Mouse (Mus musculus): Measurements from ENCODE around the gene Aldoart1. TPM values are rescaled to one million over a fixed set of nuclear protein-coding genes. Genes with fewer than 3 reads are reported as not detected.

Aldoart1 gene
- not detected for polyA plus RNA-seq (2014; fragmentation: Illumina TruSeq; extraction: RNeasy Lipid Tissue Mini Kit (QIAGEN cat#74804); ENCODE audit: insufficient read depth, low read depth, low replicate concordance)

GRCm38 (mm10) chr4:72852534-72852933 is at the start of gene Aldoart1:
Gene Aldoart1 (minus strand): TSS chr4:72852634.

Data from lung, adult 10 weeks (tissue).